Mouse (Mus musculus) layer of hippocampus, adult 2 months (tissue): Measurements from ENCODE around the gene Cyp4a12b. TPM values are rescaled to one million over a fixed set of nuclear protein-coding genes. Genes with fewer than 3 reads are reported as not detected.
A peak's percentile ranks its signal among the peaks of the same experiment; 100 is the strongest.
"Not testable (repeated sequence)": the region's sequence is repeated elsewhere in the genome, so short reads cannot be mapped to it uniquely, and the experiment has no call there.

Source experiments
- DNase-seq, 2 experiments: peaks; one replicate each; pipeline ENCODE4 v3.0.0; 2022; ENCODE audit warnings: low spot score in 2 of 2
- H3K27ac ChIP-seq: fragments of 200-600 bp; 2 replicates; pipeline ENCODE4 v1.8.1; 2022
- H3K4me3 ChIP-seq: fragments of 200-600 bp; 2 replicates; pipeline ENCODE4 v1.8.1; 2022; ENCODE audit warnings: mild to moderate bottlenecking
- CTCF ChIP-seq: fragments of 200-600 bp; conservative IDR thresholded peaks from 2 replicates; pipeline ENCODE4 v1.8.1; 2022; ENCODE audit warnings: antibody characterized with exemption, mild to moderate bottlenecking, moderate library complexity
- long read RNA-seq, 2 experiments: library from polyadenylated mRNA; stranded (forward); transcript quantifications; one replicate each; pipeline ENCODE4 v2.0.0; 2021; ENCODE audit warnings: borderline mapping rate in 2 of 2
- total RNA-seq, 2 experiments: library from RNA; stranded (reverse); gene quantifications; 2 replicates each; pipeline ENCODE4 v1.2.3; 2021

Cyp4a12b gene
- total RNA-seq: not detected
- long read RNA-seq, experiment 1: 0 reads
- long read RNA-seq, experiment 2: 0 reads

GRCm38 (mm10) chr4:115411324-115411723 is at the start of gene Cyp4a12b:
Gene Cyp4a12b (plus strand): TSS chr4:115411624.
- not testable (repeated sequence) for H3K27ac ChIP-seq, DNase-seq, H3K4me3 ChIP-seq

GRCm38 (mm10) chr4:115365624-115366023 is 45.8 kb upstream of the Cyp4a12b start:
- not testable (repeated sequence) for DNase-seq, H3K4me3 ChIP-seq, H3K27ac ChIP-seq

- peak; percentile 38 for TF ChIP-seq CTCF
- not testable (repeated sequence) for H3K27ac ChIP-seq, DNase-seq, H3K4me3 ChIP-seq
These were observed 43.4 kb upstream of the Cyp4a12b start for GRCm38 (mm10) chr4:115368067-115368466.

- DNase-seq, H3K27ac ChIP-seq, H3K4me3 ChIP-seq: not testable (repeated sequence)
These were observed 15.2 kb upstream of the Cyp4a12b start for GRCm38 (mm10) chr4:115396256-115396655.

- not testable (repeated sequence) for H3K27ac ChIP-seq, DNase-seq, H3K4me3 ChIP-seq
These were observed 14.5 kb upstream of the Cyp4a12b start for GRCm38 (mm10) chr4:115396950-115397349.

GRCm38 (mm10) chr4:115450577-115451137 is 39.2 kb downstream of the Cyp4a12b start:
- Histone ChIP-seq H3K27ac (no peak overlapping the region), H3K4me3 (no peak overlapping the region)
- DNase-seq: no peak
- no peak for TF ChIP-seq CTCF

GRCm38 (mm10) chr4:115452304-115452703 is 40.9 kb downstream of the Cyp4a12b start, which contains the start of gene Cyp4a30b:
Gene Cyp4a30b (plus strand): TSS chr4:115452604.
- DNase-seq: no peak
- no peak within 1 kb of the TSS for H3K4me3 ChIP-seq
- TF ChIP-seq CTCF: no peak
- no peak within 1 kb of the TSS for H3K27ac ChIP-seq

GRCm38 (mm10) chr4:115473585-115473984 is 62.2 kb downstream of the Cyp4a12b start:
- not testable (repeated sequence) for H3K4me3 ChIP-seq, DNase-seq, H3K27ac ChIP-seq

GRCm38 (mm10) chr4:115476051-115476450 is 64.6 kb downstream of the Cyp4a12b start:
- not testable (repeated sequence) for H3K4me3 ChIP-seq, DNase-seq, H3K27ac ChIP-seq
- TF ChIP-seq CTCF: peak; percentile 57

GRCm38 (mm10) chr4:115481006-115481652 is 69.7 kb downstream of the Cyp4a12b start:
- Histone ChIP-seq H3K4me3 (no peak overlapping the region), H3K27ac (no peak overlapping the region)
- DNase-seq: no peak
- no peak for TF ChIP-seq CTCF

Other genes with a start within 250 kb of the Cyp4a12b start
- not detected for gene Cyp4a29, start 169.5 kb upstream of the Cyp4a12b start, total RNA-seq
- not detected for gene Cyp4a12a, start 112.6 kb upstream of the Cyp4a12b start, total RNA-seq
- not detected for gene Cyp4a30b, start 41.0 kb downstream of the Cyp4a12b start, total RNA-seq
- not detected for gene Cyp4a14, start 84.5 kb downstream of the Cyp4a12b start, total RNA-seq
- not detected for gene Cyp4a10, start 106.6 kb downstream of the Cyp4a12b start, total RNA-seq
- not detected for gene Cyp4a31, start 152.0 kb downstream of the Cyp4a12b start, total RNA-seq
- gene Cyp4a32, start 189.3 kb downstream of the Cyp4a12b start, total RNA-seq: not detected
- under 1 TPM; 0.71 to 0.72 TPM for gene Cyp4b1, start 236.1 kb downstream of the Cyp4a12b start, total RNA-seq